Mouse (Mus musculus): ENCODE measurements at regions not wholly inside any gene's neighbourhood (a gene's known extent, or its start where the extent isn't known, plus 50 kb on each side); places are given as distances from the start of the nearest gene placed in this dataset.

GRCm38 (mm10) chr3:60409283-60409633 lies 63.4 kb upstream of the Mbnl1 start:
- TF ChIP-seq POLR2A (IDR thresholded peaks at IDR 0.05; ENCODE audit: insufficient read length, low read depth), result no peak
- TF ChIP-seq MYOG (IDR thresholded peaks at IDR 0.05; ENCODE audit: control insufficient read depth in 1 of 3, insufficient read depth in 1 of 3, insufficient read length in 2 of 3, low read depth in 2 of 3), result peak in 2 of 3 experiments; percentile 22 to 55
- no peak for TF ChIP-seq USF1 (IDR thresholded peaks at IDR 0.05; ENCODE audit: low read depth)
- TF ChIP-seq REST (IDR thresholded peaks at IDR 0.05; ENCODE audit: insufficient read depth, insufficient read length), result no peak
- TF ChIP-seq POLR2AphosphoS2 (IDR thresholded peaks at IDR 0.05; ENCODE audit: insufficient read length, low read depth), result no peak
- TF ChIP-seq MYOD1 (IDR thresholded peaks at IDR 0.05; ENCODE audit: control insufficient read depth in 1 of 3, insufficient read length in 2 of 3, low read depth in 2 of 3), result peak in 2 of 3 experiments; percentile 27 to 68
- no peak for TF ChIP-seq CEBPB (IDR thresholded peaks at IDR 0.05; ENCODE audit: insufficient read depth, poor library complexity, severe bottlenecking)
- TF ChIP-seq MAX (IDR thresholded peaks at IDR 0.05; ENCODE audit: low read depth), result no peak
- no peak for TF ChIP-seq E2F4 (IDR thresholded peaks at IDR 0.05; ENCODE audit: insufficient read depth)
- TF ChIP-seq TCF12 (IDR thresholded peaks at IDR 0.05; ENCODE audit: insufficient read depth, poor library complexity, severe bottlenecking), result no peak
- no peak for TF ChIP-seq TCF3 (IDR thresholded peaks at IDR 0.05; ENCODE audit: insufficient read length, low read depth)
- no peak for TF ChIP-seq SRF (IDR thresholded peaks at IDR 0.05; ENCODE audit: control insufficient read depth, insufficient read length, low read depth)
